Mouse (Mus musculus) midbrain, embryonic 12.5 days (tissue): ENCODE measurements around the gene 5031439G07Rik. TPM values are rescaled to one million over a fixed set of nuclear protein-coding genes. Genes with fewer than 3 reads are reported as not detected.
"Not testable (repeated sequence)": the region's sequence is repeated elsewhere in the genome, so short reads cannot be mapped to it uniquely, and the experiment has no call there.

ENCODE experiments used
- ATAC-seq: fragments of 200-750 bp; cut with Nextera tagmentation; 2 replicates; pipeline ENCODE4 v1.8.0; 2017; ENCODE audit warnings: low read depth, moderate TSS enrichment, moderate library complexity; ENCODE audit not compliant: low FRiP score
- H3K27ac ChIP-seq: fragments of 300-500 bp; sonication (generic); replicated peaks from 2 replicates; pipeline ENCODE4 v1.5.1; 2016; ENCODE audit warnings: mild to moderate bottlenecking
- H3K27me3 ChIP-seq: fragments of 300-500 bp; sonication (generic); 2 replicates; pipeline ENCODE4 v1.6.1; 2016; ENCODE audit warnings: mild to moderate bottlenecking
- H3K36me3 ChIP-seq: fragments of 300-500 bp; sonication (generic); 2 replicates; pipeline ENCODE4 v1.6.1; 2016
- H3K4me1 ChIP-seq: fragments of 300-500 bp; sonication (generic); 2 replicates; pipeline ENCODE4 v1.6.1; 2016
- H3K4me2 ChIP-seq: fragments of 300-500 bp; sonication (generic); replicated peaks from 2 replicates; pipeline ENCODE4 v1.6.1; 2016; ENCODE audit warnings: mild to moderate bottlenecking, moderate library complexity
- H3K4me3 ChIP-seq: fragments of 300-500 bp; sonication (generic); 2 replicates; pipeline ENCODE4 v1.5.1; 2016; ENCODE audit warnings: mild to moderate bottlenecking
- H3K9ac ChIP-seq: fragments of 300-500 bp; sonication (generic); replicated peaks from 2 replicates; pipeline ENCODE4 v1.6.1; 2016; ENCODE audit warnings: mild to moderate bottlenecking, moderate library complexity
- H3K9me3 ChIP-seq: fragments of 300-500 bp; sonication (generic); 2 replicates; pipeline ENCODE4 v1.6.1; 2016; ENCODE audit warnings: mild to moderate bottlenecking
- WGBS: fragments of 180-500 bp; shearing (Covaris S2); methylation state at CpG from one replicate; pipeline ENCODE4 v1.1.7; 2016; 5-methylcytosine and 5-hydroxymethylcytosine counted together
- polyA plus RNA-seq: library from polyadenylated mRNA; unstranded; fragments of >200 nt; fragmentation: Nextera tagmentation; extraction: Ambion mirVana; gene quantifications from 2 replicates; pipeline ENCODE4 v1.2.1, GENCODE M21; 2016

The 5031439G07Rik gene
- 15.5 and 16.2 TPM in 2 replicates for polyA plus RNA-seq

DNA sequence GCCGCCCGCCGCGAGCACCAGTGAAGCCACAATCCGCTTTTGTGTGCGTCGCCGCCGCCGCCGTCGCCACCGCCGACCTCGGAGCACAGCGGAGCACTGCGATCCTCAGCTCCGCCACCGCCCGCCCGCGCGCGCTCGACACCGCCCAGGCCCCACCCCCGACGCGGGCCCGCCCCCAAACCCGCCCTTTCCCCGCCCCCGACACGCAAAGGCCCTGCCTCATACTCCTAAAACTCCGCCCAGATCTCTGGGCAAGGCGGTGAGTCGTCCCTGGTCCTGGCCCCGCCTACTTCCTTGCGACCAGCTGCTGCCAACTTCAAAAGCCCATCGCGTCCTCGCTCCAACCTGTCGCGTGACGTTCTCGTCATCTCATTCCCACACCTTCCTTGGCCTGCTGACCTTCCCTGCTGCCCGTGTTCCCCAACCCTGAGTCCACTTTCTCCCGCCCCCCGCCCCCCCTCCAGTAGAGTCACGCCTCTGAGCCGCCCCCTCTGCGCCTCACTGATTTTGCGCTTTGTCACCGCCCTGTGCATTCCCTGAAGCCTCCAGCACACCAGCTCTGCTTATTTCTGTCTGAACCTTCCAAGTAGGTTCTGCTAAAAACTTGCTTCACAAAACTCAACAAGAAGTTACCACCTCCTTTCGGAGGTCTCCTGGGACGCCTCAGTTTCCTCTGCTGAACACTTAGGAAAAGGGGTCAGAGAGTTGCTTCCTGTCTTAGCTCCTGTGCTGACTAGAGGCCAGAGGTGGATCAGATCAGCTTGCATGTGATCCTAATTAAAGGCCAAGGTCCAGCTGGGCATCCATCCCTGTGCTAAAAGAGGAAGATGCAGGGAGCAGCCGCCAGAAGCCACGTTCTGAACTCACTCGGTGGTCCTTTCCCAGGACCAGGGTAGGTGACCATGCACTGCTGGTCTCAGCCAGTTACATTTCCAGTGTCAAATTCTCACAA is at the start of gene 5031439G07Rik:
TSS of gene 5031439G07Rik (minus strand) at position 678 of the 952 bp plus-strand sequence.
- Histone ChIP-seq H3K36me3 (no peaks in the 10 kb centered on the region), H3K4me1 (peaks cover 34% of the 10 kb centered on the region), H3K27ac (peak within 1 kb of the TSS; percentile 63; the same call in 1 of the 2 replicates), H3K27me3 (peaks cover 8% of the 10 kb centered on the region), H3K4me2 (peak within 1 kb of the TSS; percentile 70), H3K9me3 (no peaks in the 10 kb centered on the region), H3K9ac (peak within 1 kb of the TSS; percentile 93), H3K4me3 (peak within 1 kb of the TSS; percentile 86)
- 2% methylated on average over 52 of the region's 59 CpGs for whole genome bisulfite sequencing
- ATAC-seq = peak; percentile 88

DNA sequence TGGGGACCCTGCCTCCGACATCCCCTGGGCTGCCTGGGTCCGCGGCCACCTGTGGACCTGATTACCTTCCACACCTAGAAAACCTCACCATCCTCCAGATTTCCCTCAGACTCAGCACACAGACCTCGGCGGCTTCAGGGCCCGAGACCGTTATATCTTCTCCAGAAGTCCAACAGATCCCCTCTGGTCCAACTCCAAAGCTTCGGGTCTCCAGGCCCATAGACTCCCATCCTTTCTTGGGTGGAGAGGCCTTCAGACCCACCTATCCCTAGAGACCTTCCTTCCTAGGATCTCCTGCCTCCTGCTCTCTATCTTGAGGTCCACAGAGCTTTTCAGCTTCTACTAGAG is 49.0 kb upstream of the 5031439G07Rik start:
- H3K36me3 ChIP-seq = no peaks in the 10 kb centered on the region
- no peaks in the 10 kb centered on the region for H3K9me3 ChIP-seq
- H3K27ac ChIP-seq = peak overlapping the region; percentile 30; the same call in 1 of the 2 replicates
- H3K27me3 ChIP-seq = peaks cover 27% of the 10 kb centered on the region
- peak overlapping the region; percentile 79 for H3K4me3 ChIP-seq
- peak overlapping the region; percentile 68 for H3K9ac ChIP-seq
- ATAC-seq = no peak
- peak overlapping the region; percentile 85 for H3K4me2 ChIP-seq
- WGBS = 4% methylated on average over 8 of the region's 8 CpGs
- H3K4me1 ChIP-seq = peaks cover 23% of the 10 kb centered on the region

DNA sequence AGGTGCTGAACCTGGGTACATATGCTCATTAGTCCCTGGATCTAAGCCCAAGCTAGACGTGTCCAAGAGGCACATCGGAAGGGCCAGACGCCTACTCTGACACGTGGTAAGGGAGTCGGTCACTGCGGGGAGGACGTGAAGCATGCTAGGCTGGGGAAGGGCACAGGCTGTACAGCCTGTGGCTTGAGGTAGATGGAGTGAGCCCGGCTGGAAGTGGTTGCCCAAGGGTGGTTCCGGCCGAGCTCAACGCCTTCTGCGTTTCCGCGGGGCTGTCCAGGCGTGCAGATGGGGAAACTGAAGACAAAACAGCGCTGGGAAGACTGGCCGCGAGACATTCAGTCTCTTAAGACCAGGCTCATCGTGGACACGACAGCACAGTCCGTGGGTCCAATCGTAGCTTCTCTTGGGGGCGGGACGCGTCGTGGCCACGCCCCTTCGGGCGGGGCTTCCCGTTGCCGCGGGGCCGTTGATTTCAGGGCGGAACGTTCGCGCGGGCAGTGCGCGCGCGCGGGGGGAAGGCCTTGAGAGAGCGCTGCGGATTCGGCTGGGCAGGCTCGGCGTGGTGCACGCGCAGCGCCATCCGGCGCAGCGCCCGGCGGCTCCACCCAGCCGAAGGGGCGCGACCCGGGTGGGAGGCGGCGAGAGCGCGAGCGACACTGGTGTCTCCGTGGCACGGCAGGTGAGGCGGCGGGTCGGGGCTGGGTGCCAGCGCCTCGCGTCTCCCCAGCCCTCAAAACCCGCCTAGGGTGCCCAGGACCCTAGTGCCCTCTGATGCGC is 48.4 kb upstream of the 5031439G07Rik start:
- Histone ChIP-seq H3K4me1 (peaks cover 18% of the 10 kb centered on the region), H3K9ac (peak overlapping the region; percentile 68), H3K27me3 (peaks cover 33% of the 10 kb centered on the region), H3K9me3 (no peaks in the 10 kb centered on the region), H3K27ac (peak overlapping the region; percentile 30; the same call in 1 of the 2 replicates), H3K4me3 (peak overlapping the region; percentile 79), H3K36me3 (no peaks in the 10 kb centered on the region), H3K4me2 (peak overlapping the region; percentile 85)
- WGBS = under 1% methylated on average over 75 of the region's 75 CpGs
- ATAC-seq = peak; percentile 96

DNA sequence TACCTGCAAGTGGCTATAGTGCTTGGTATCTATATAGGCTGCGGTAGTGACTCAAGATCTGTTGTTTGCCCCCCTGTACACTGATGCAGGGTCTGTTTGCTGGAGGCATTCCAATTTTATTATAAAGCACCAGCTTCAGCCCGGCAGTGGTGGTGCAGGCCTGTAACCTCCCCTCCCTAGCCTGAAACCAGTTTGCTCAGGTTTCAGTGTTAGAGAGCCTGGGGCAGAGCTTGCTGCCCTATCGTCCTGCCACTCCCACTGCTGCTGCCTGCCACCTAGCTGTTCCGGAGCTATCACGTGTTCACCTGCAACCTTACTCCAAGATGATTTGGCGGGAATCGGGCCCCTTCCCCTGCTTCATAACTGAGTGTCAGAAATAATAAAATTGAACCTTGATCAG is 45.6 kb upstream of the 5031439G07Rik start:
- WGBS = 56% methylated on average over 7 of the region's 7 CpGs
- not testable (repeated sequence) for H3K9me3 ChIP-seq, H3K9ac ChIP-seq, H3K27ac ChIP-seq, ATAC-seq, H3K36me3 ChIP-seq, H3K4me2 ChIP-seq, H3K4me3 ChIP-seq
- Histone ChIP-seq H3K27me3 (peaks cover 34% of the 10 kb centered on the region), H3K4me1 (peaks cover 12% of the 10 kb centered on the region)

- Histone ChIP-seq H3K4me3 (no peak overlapping the region), H3K4me2 (no peak overlapping the region), H3K27me3 (peaks cover 34% of the 10 kb centered on the region), H3K9ac (no peak overlapping the region), H3K27ac (no peak overlapping the region), H3K9me3 (no peaks in the 10 kb centered on the region), H3K36me3 (no peaks in the 10 kb centered on the region), H3K4me1 (peaks cover 4% of the 10 kb centered on the region)
- 92% methylated on average over 3 of the region's 3 CpGs for WGBS
- ATAC-seq = no peak
Measured at GRCm38 (mm10) chr15:85031866-85032265, 43.5 kb upstream of the 5031439G07Rik start.

DNA sequence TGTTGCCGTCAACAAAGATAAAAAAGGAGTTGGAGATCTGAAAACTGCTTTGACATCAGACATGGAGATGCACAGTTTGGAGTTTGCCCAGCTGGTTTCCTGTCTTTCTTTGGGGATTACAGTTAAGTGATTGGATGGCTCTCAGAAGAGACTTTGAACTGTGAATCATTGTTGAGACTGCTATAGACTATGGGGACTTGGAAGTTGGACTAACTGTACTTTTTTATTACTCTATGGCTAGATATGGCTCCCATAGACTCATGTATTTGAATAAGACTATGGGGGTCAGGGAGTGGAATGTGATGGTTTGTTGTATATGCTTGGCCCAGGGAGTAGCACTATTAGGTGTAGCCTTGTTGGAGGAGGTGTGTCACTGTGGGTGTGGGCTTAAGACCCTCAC is 42.3 kb upstream of the 5031439G07Rik start:
- not testable (repeated sequence) for ATAC-seq

GRCm38 (mm10) chr15:85028648-85029047 is 40.3 kb upstream of the 5031439G07Rik start, which contains the start of gene Fam118a:
Gene Fam118a, plus strand, starts transcription at chr15:85028948.
- WGBS = 45% methylated on average over 1 of the region's 1 CpGs
- not testable (repeated sequence) for H3K4me3 ChIP-seq, H3K4me1 ChIP-seq, H3K4me2 ChIP-seq, H3K9me3 ChIP-seq, H3K9ac ChIP-seq, ATAC-seq, H3K27ac ChIP-seq, H3K36me3 ChIP-seq
- H3K27me3 ChIP-seq = peaks cover 11% of the 10 kb centered on the region; the same call in 1 of the 2 replicates

More for the DNA sequence above, 42.3 kb upstream of the 5031439G07Rik start:
- WGBS = 77% methylated on average over 1 of the region's 1 CpGs
- H3K9ac ChIP-seq, H3K4me3 ChIP-seq, H3K4me1 ChIP-seq, H3K27ac ChIP-seq, H3K36me3 ChIP-seq, H3K4me2 ChIP-seq, H3K9me3 ChIP-seq: not testable (repeated sequence)
- H3K27me3 ChIP-seq = peaks cover 26% of the 10 kb centered on the region

- Histone ChIP-seq H3K27ac (no peak overlapping the region), H3K36me3 (no peaks in the 10 kb centered on the region), H3K4me1 (no peaks in the 10 kb centered on the region), H3K9me3 (no peaks in the 10 kb centered on the region), H3K4me2 (no peak overlapping the region), H3K4me3 (no peak overlapping the region), H3K27me3 (peaks cover 8% of the 10 kb centered on the region; the same call in 1 of the 2 replicates), H3K9ac (no peak overlapping the region)
- WGBS = 33% methylated on average over 4 of the region's 4 CpGs
- no peak for ATAC-seq
Measured at GRCm38 (mm10) chr15:85027740-85028139, 39.4 kb upstream of the 5031439G07Rik start.

DNA sequence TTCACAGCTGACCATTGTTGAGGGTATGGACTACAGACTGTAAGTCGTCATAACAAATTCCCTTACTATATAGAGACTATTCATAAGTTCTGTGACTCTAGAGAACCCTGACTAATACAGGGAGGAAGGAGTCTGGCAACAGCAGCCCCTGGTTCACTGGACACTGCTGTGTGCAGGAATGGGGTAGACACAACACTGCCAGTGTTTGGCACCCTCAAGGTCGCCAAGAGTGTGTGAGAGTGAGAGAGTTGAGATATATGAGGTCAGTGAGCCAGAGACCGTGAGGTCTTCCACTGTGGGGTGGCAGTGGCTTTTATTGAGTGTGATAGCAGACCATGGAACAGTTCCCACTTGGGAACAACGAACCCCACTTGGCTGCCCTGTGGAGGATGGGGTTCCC is 37.8 kb upstream of the 5031439G07Rik start:
- Histone ChIP-seq H3K27me3 (no peaks in the 10 kb centered on the region), H3K9me3 (no peaks in the 10 kb centered on the region), H3K9ac (no peak overlapping the region), H3K4me1 (no peaks in the 10 kb centered on the region), H3K4me2 (no peak overlapping the region), H3K27ac (no peak overlapping the region), H3K4me3 (no peak overlapping the region), H3K36me3 (no peaks in the 10 kb centered on the region)
- no peak for ATAC-seq
- WGBS = 81% methylated on average over 4 of the region's 4 CpGs

DNA sequence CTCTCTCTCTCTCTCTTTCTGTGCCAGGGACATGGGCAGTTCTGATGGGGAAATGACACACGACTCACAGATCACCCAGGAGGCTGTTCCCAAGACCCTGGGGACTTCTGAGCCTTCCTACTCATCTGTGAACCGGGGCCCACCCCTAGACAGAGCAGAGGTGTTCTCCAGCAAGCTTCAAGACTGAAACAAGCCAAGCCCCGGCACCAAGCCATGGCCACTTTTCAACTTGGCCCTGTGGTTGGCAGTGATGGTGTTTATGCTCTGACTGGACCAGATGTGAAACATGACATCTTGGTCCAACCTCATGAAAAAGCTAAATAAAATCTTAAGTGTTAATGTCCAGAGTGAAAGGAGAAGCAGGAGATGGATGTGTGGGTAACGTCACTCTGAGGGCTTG is 33.9 kb upstream of the 5031439G07Rik start:
- Histone ChIP-seq H3K27ac (no peak overlapping the region), H3K9ac (no peak overlapping the region), H3K4me1 (peaks cover 5% of the 10 kb centered on the region; the same call in 1 of the 2 replicates), H3K36me3 (no peaks in the 10 kb centered on the region), H3K9me3 (no peaks in the 10 kb centered on the region), H3K27me3 (peaks cover 11% of the 10 kb centered on the region), H3K4me3 (no peak overlapping the region), H3K4me2 (no peak overlapping the region)
- WGBS = 75% methylated on average over 4 of the region's 4 CpGs
- ATAC-seq = no peak

DNA sequence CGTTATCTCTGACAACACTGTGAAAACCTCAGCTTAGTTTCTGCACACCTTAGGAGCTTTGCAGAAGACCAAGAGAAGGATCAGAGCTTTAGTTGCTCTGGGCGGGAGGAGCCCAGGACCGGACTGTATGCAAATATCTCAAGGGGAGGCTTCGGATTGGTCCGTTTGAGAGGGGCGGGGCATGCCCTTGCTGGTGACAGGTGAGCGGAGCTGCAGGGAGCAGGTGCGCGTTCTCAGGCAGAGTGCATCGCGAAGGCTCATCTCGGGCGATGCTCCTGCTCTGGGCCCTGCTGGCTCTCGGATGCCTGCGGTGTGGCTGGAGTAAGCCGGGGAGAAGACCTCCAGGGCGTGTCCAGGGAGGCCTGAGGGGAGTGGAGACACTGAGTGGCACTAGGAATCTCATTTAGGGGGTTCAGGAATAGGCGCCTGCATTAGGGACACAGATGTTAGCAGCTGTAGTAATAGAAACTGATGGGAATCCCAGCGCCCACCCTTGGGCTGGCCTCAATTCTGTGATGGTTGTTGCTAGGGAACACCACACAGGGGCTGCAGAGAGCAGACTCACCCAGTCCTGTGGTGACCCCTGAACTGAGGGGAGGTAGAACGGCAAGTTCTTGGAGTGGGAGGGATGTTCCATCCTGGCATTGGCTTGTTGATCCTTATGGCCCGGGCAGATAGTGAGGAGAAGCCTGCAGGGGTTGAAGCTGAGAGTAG is 28.8 kb upstream of the 5031439G07Rik start, which contains the start of gene Upk3a:
TSS of gene Upk3a (plus strand) at position 191 of the 714 bp plus-strand sequence.
- H3K4me2 ChIP-seq = peak within 1 kb of the TSS; percentile 30
- 0 out of 2 replicates have a peak within 1 kb of the TSS, but pooled peaks have one; percentile 9 for H3K4me3 ChIP-seq
- H3K27ac ChIP-seq = no peak within 1 kb of the TSS
- no peaks in the 10 kb centered on the region for H3K36me3 ChIP-seq
- peaks cover 10% of the 10 kb centered on the region; the same call in 1 of the 2 replicates for H3K4me1 ChIP-seq
- 8% methylated on average over 21 of the region's 21 CpGs for WGBS
- no peaks in the 10 kb centered on the region for H3K9me3 ChIP-seq
- no peak within 1 kb of the TSS for H3K9ac ChIP-seq
- H3K27me3 ChIP-seq = peaks cover 25% of the 10 kb centered on the region
- no peak for ATAC-seq
